Mouse (Mus musculus): ENCODE measurements around the gene Prex1. TPM values are rescaled to one million over a fixed set of nuclear protein-coding genes. Genes with fewer than 3 reads are reported as not detected.
A peak's percentile ranks its signal among the peaks of the same experiment; 100 is the strongest.

The Prex1 gene
- total and polyA plus RNA-seq, 3 experiments, result 5.5 to 19.5 (median 18.5) TPM

GRCm38 (mm10) chr2:166601420-166601819, 112.2 kb downstream of the Prex1 start:
- Histone ChIP-seq H3K4me2 (ENCODE audit: insufficient read depth, low read depth, poor library complexity, severe bottlenecking) (no peak overlapping the region), H3K79me2 (replicated peaks; ENCODE audit: control insufficient read depth, extremely low read depth, insufficient read depth, poor library complexity, severe bottlenecking) (no peaks in the 10 kb centered on the region), H3K9me3 (replicated peaks; ENCODE audit: low read length) (no peaks in the 10 kb centered on the region), H3K27me3 (replicated peaks) (no peaks in the 10 kb centered on the region), H3K36me3 (replicated peaks in 1 of 2; ENCODE audit: control insufficient read depth in 1 of 2, insufficient read depth in 1 of 2, low read length in 1 of 2) (peaks cover 21 to 88% of the 10 kb centered on the region in 2 experiments), H3K4me1 (ENCODE audit: control insufficient read depth in 1 of 2, insufficient read depth in 2 of 2) (peaks cover 12 to 40% of the 10 kb centered on the region in 2 experiments), H3K9ac (ENCODE audit: insufficient read depth, low read depth) (no peak overlapping the region), H3K4me3 (replicated peaks in 1 of 3; ENCODE audit: low read depth in 2 of 3, low read length in 2 of 3, poor library complexity in 1 of 3) (no peak overlapping the region), H3K27ac (ENCODE audit: insufficient read depth, low read depth) (no peak overlapping the region)
- dilution Hi-C loops (cut with MboI; ENCODE audit: extremely low pct_ligation_motif_present, extremely low pct_unique_long_range_greater_than_20kb, low sequenced_read_pairs) (no loop called here), in situ Hi-C loops (cut with MboI; ENCODE audit: low pct_ligation_motif_present, low pct_unique_long_range_greater_than_20kb, low sequenced_read_pairs) (no loop called here)
- TF ChIP-seq TCF12 (IDR thresholded peaks at IDR 0.05; ENCODE audit: low read depth, low read length) (no peak), ZMIZ1 (IDR thresholded peaks at IDR 0.05; ENCODE audit: low read depth, low read length) (no peak), ETS1 (conservative IDR thresholded peaks at IDR 0.05; ENCODE audit: low read depth, low read length) (no peak), PAX5 (IDR thresholded peaks at IDR 0.05; ENCODE audit: low read length) (no peak), JUND (conservative IDR thresholded peaks at IDR 0.05; ENCODE audit: low read depth, low read length) (no peak), MAFK (IDR thresholded peaks at IDR 0.05; ENCODE audit: insufficient replicate concordance, low read length) (no peak), BHLHE40 (IDR thresholded peaks at IDR 0.05; ENCODE audit: low read depth, low read length) (no peak), NRF1 (IDR thresholded peaks at IDR 0.05; ENCODE audit: low read depth, low read length) (no peak), E2F4 (IDR thresholded peaks at IDR 0.05; ENCODE audit: insufficient replicate concordance, low read depth, low read length) (no peak), USF2 (conservative IDR thresholded peaks at IDR 0.05; ENCODE audit: low read depth, low read length) (no peak), MAX (IDR thresholded peaks at IDR 0.05; ENCODE audit: low read length) (no peak), ZNF384 (IDR thresholded peaks at IDR 0.05; ENCODE audit: low read depth, low read length) (no peak), TBP (conservative IDR thresholded peaks at IDR 0.05; ENCODE audit: low read depth, low read length) (no peak), POLR2A (IDR thresholded peaks at IDR 0.05; ENCODE audit: low read depth, low read length) (no peak), EP300 (IDR thresholded peaks at IDR 0.05; ENCODE audit: low read length) (no peak)
- DNase-seq (ENCODE audit: extremely low read depth), result no peak

GRCm38 (mm10) chr2:166598453-166599155, 115.0 kb downstream of the Prex1 start:
- Histone ChIP-seq H3K36me3 (replicated peaks in 1 of 2; ENCODE audit: control insufficient read depth in 1 of 2, insufficient read depth in 1 of 2, low read length in 1 of 2) (peaks cover 21 to 88% of the 10 kb centered on the region in 2 experiments), H3K27ac (ENCODE audit: insufficient read depth, low read depth) (no peak overlapping the region), H3K9ac (ENCODE audit: insufficient read depth, low read depth) (no peak overlapping the region), H3K4me2 (ENCODE audit: insufficient read depth, low read depth, poor library complexity, severe bottlenecking) (no peak overlapping the region), H3K79me2 (replicated peaks; ENCODE audit: control insufficient read depth, extremely low read depth, insufficient read depth, poor library complexity, severe bottlenecking) (no peaks in the 10 kb centered on the region), H3K4me3 (replicated peaks in 1 of 3; ENCODE audit: low read depth in 2 of 3, low read length in 2 of 3, poor library complexity in 1 of 3) (peak overlapping the region in 1 of 3 experiments; percentile 25), H3K4me1 (ENCODE audit: control insufficient read depth in 1 of 2, insufficient read depth in 2 of 2) (peaks cover 12 to 53% of the 10 kb centered on the region in 2 experiments), H3K27me3 (replicated peaks) (no peaks in the 10 kb centered on the region), H3K9me3 (replicated peaks; ENCODE audit: low read length) (no peaks in the 10 kb centered on the region)
- dilution Hi-C loops (cut with MboI; ENCODE audit: extremely low pct_ligation_motif_present, extremely low pct_unique_long_range_greater_than_20kb, low sequenced_read_pairs), result no loop called here
- DNase-seq (ENCODE audit: extremely low read depth), result no peak
- TF ChIP-seq USF2 (conservative IDR thresholded peaks at IDR 0.05; ENCODE audit: low read depth, low read length) (no peak), SMC3 (IDR thresholded peaks at IDR 0.05; ENCODE audit: low read depth, low read length) (peak; percentile 27; the same call in 1 of the 2 replicates), KAT2A (IDR thresholded peaks at IDR 0.05; ENCODE audit: insufficient replicate concordance, low read length) (no peak), E2F4 (IDR thresholded peaks at IDR 0.05; ENCODE audit: insufficient replicate concordance, low read depth, low read length) (no peak), JUN (IDR thresholded peaks at IDR 0.05; ENCODE audit: insufficient read depth, low read depth, low read length) (no peak), CTCF (conservative IDR thresholded peaks at IDR 0.05 in 1 of 2, IDR thresholded peaks at IDR 0.05 in 1 of 2; ENCODE audit: low read depth in 2 of 2, low read length in 2 of 2) (peak in 1 of 2 experiments; percentile 55; a peak in 3 of 4 replicates), USF1 (IDR thresholded peaks at IDR 0.05; ENCODE audit: low read depth, low read length) (no peak), ZKSCAN1 (IDR thresholded peaks at IDR 0.05; ENCODE audit: borderline replicate concordance, low read depth, low read length) (no peak), TBP (conservative IDR thresholded peaks at IDR 0.05; ENCODE audit: low read depth, low read length) (no peak), POLR2A (IDR thresholded peaks at IDR 0.05; ENCODE audit: low read depth, low read length) (no peak), RCOR1 (conservative IDR thresholded peaks at IDR 0.05; ENCODE audit: low read depth, low read length) (no peak), CHD2 (IDR thresholded peaks at IDR 0.05; ENCODE audit: low read length) (no peak), GABPA (IDR thresholded peaks at IDR 0.05; ENCODE audit: insufficient replicate concordance, low read depth, low read length) (no peak), BHLHE40 (IDR thresholded peaks at IDR 0.05; ENCODE audit: low read depth, low read length) (no peak), RAD21 (IDR thresholded peaks at IDR 0.05; ENCODE audit: low read depth, low read length) (peak; percentile 4; the same call in 1 of the 2 replicates), TCF12 (IDR thresholded peaks at IDR 0.05; ENCODE audit: low read depth, low read length) (no peak), CHD1 (IDR thresholded peaks at IDR 0.05; ENCODE audit: low read depth, low read length) (no peak), ZMIZ1 (IDR thresholded peaks at IDR 0.05; ENCODE audit: low read depth, low read length) (no peak), IRF4 (IDR thresholded peaks at IDR 0.05; ENCODE audit: low read depth, low read length) (no peak), ETS1 (conservative IDR thresholded peaks at IDR 0.05; ENCODE audit: low read depth, low read length) (no peak), EP300 (IDR thresholded peaks at IDR 0.05; ENCODE audit: low read length) (no peak), SIN3A (IDR thresholded peaks at IDR 0.05; ENCODE audit: low read length) (no peak)
- in situ Hi-C loops (cut with MboI; ENCODE audit: low pct_ligation_motif_present, low pct_unique_long_range_greater_than_20kb, low sequenced_read_pairs), result loop anchor here (5.0 to 10.0 kb wide), 2 partner anchors 116 to 179 kb away; partner anchors contain the start of gene Prex1
